Mouse (Mus musculus) limb, embryonic 15.5 days (tissue): ENCODE measurements at regions not wholly inside any gene's neighbourhood (a gene's known extent, or its start where the extent isn't known, plus 50 kb on each side); places are given as distances from the start of the nearest gene placed in this dataset.

ENCODE experiments used
- ATAC-seq: fragments of 200-750 bp; cut with Nextera tagmentation; 2 replicates; pipeline ENCODE4 v1.8.0; 2017; ENCODE audit warnings: low read depth, moderate TSS enrichment; ENCODE audit not compliant: insufficient number of reproducible peaks, low FRiP score, low TSS enrichment
- H3K27ac ChIP-seq: fragments of 300-500 bp; sonication (generic); 2 replicates; pipeline ENCODE4 v1.5.1; 2015; ENCODE audit warnings: moderate library complexity, mild to moderate bottlenecking, inconsistent platforms
- H3K27me3 ChIP-seq: fragments of 300-500 bp; sonication (generic); 2 replicates; pipeline ENCODE4 v1.6.1; 2015; ENCODE audit warnings: inconsistent platforms
- H3K36me3 ChIP-seq: fragments of 300-500 bp; sonication (generic); 2 replicates; pipeline ENCODE4 v1.6.1; 2015; ENCODE audit warnings: inconsistent platforms
- H3K4me1 ChIP-seq: fragments of 300-500 bp; sonication (generic); 2 replicates; pipeline ENCODE4 v1.6.1; 2015; ENCODE audit warnings: inconsistent platforms
- H3K4me2 ChIP-seq: fragments of 300-500 bp; sonication (generic); 2 replicates; pipeline ENCODE4 v1.6.1; 2015; ENCODE audit warnings: mild to moderate bottlenecking, inconsistent platforms
- H3K4me3 ChIP-seq: fragments of 300-500 bp; sonication (generic); 2 replicates; pipeline ENCODE4 v1.5.1; 2015; ENCODE audit warnings: mild to moderate bottlenecking, inconsistent platforms
- H3K9ac ChIP-seq: fragments of 300-500 bp; sonication (generic); 2 replicates; pipeline ENCODE4 v1.6.1; 2015; ENCODE audit warnings: inconsistent platforms
- H3K9me3 ChIP-seq: fragments of 300-500 bp; sonication (generic); 2 replicates; pipeline ENCODE4 v1.6.1; 2016; ENCODE audit warnings: inconsistent platforms
- WGBS: fragments of 180-500 bp; shearing (Covaris S2); methylation state at CpG from one replicate; pipeline ENCODE4 v1.1.7; 2015; 5-methylcytosine and 5-hydroxymethylcytosine counted together

GRCm38 (mm10) chr2:114918420-114919332, 263.9 kb upstream of the Dph6 start:
- 68% methylated on average over 16 of the region's 16 CpGs for WGBS

GRCm38 (mm10) chr2:114923911-114924310, 269.1 kb upstream of the Dph6 start:
- peaks cover 8% of the 10 kb centered on the region; the same call in 1 of the 2 replicates for H3K4me1 ChIP-seq
- H3K4me3 ChIP-seq: no peak overlapping the region
- no peaks in the 10 kb centered on the region for H3K36me3 ChIP-seq
- WGBS: 34% methylated on average over 2 of the region's 2 CpGs
- H3K27ac ChIP-seq: no peak overlapping the region
- no peaks in the 10 kb centered on the region for H3K27me3 ChIP-seq
- H3K9me3 ChIP-seq: no peaks in the 10 kb centered on the region
- no peak overlapping the region for H3K4me2 ChIP-seq
- no peak for ATAC-seq
- no peak overlapping the region for H3K9ac ChIP-seq

More at GRCm38 (mm10) chr2:114918420-114919332, 263.9 kb upstream of the Dph6 start:
- Histone ChIP-seq H3K27me3 (no peaks in the 10 kb centered on the region), H3K4me3 (no peak overlapping the region), H3K4me1 (peaks cover 13% of the 10 kb centered on the region; the same call in 1 of the 2 replicates), H3K9ac (no peak overlapping the region), H3K27ac (no peak overlapping the region), H3K36me3 (no peaks in the 10 kb centered on the region), H3K4me2 (no peak overlapping the region), H3K9me3 (no peaks in the 10 kb centered on the region)
- ATAC-seq: peak; percentile 65; the same call in 1 of the 2 replicates

- no peaks in the 10 kb centered on the region for H3K27me3 ChIP-seq
- no peaks in the 10 kb centered on the region for H3K4me1 ChIP-seq
- no peak overlapping the region for H3K4me3 ChIP-seq
- H3K27ac ChIP-seq: no peak overlapping the region
- WGBS: 61% methylated on average over 3 of the region's 3 CpGs
- no peak for ATAC-seq
- no peak overlapping the region for H3K9ac ChIP-seq
- H3K36me3 ChIP-seq: no peaks in the 10 kb centered on the region
- H3K9me3 ChIP-seq: no peaks in the 10 kb centered on the region
- H3K4me2 ChIP-seq: no peak overlapping the region
Measured at GRCm38 (mm10) chr2:114935436-114935835, 280.7 kb upstream of the Dph6 start.

- whole genome bisulfite sequencing: 60% methylated on average over 7 of the region's 7 CpGs
- Histone ChIP-seq H3K4me3 (no peak overlapping the region), H3K4me1 (no peaks in the 10 kb centered on the region), H3K4me2 (no peak overlapping the region), H3K9me3 (no peaks in the 10 kb centered on the region), H3K27ac (no peak overlapping the region), H3K36me3 (no peaks in the 10 kb centered on the region), H3K27me3 (no peaks in the 10 kb centered on the region), H3K9ac (no peak overlapping the region)
- no peak for ATAC-seq
Measured at GRCm38 (mm10) chr2:114938416-114939147, 283.8 kb upstream of the Dph6 start.

GRCm38 (mm10) chr2:114966111-114966510, 311.3 kb upstream of the Dph6 start:
- Histone ChIP-seq H3K36me3 (no peaks in the 10 kb centered on the region), H3K9ac (no peak overlapping the region), H3K9me3 (no peaks in the 10 kb centered on the region), H3K4me2 (no peak overlapping the region), H3K27ac (no peak overlapping the region), H3K27me3 (no peaks in the 10 kb centered on the region), H3K4me3 (no peak overlapping the region), H3K4me1 (no peaks in the 10 kb centered on the region)
- no peak for ATAC-seq
- 51% methylated on average over 3 of the region's 3 CpGs for WGBS

GRCm38 (mm10) chr2:114968651-114969050, 313.9 kb upstream of the Dph6 start:
- 63% methylated on average over 1 of the region's 1 CpGs for WGBS
- H3K9ac ChIP-seq: no peak overlapping the region
- no peak for ATAC-seq
- no peaks in the 10 kb centered on the region for H3K4me1 ChIP-seq
- no peaks in the 10 kb centered on the region for H3K27me3 ChIP-seq
- H3K36me3 ChIP-seq: no peaks in the 10 kb centered on the region
- H3K4me3 ChIP-seq: no peak overlapping the region
- H3K9me3 ChIP-seq: no peaks in the 10 kb centered on the region
- no peak overlapping the region for H3K27ac ChIP-seq
- H3K4me2 ChIP-seq: no peak overlapping the region

GRCm38 (mm10) chr2:114993419-114993818, 338.7 kb upstream of the Dph6 start:
- Histone ChIP-seq H3K4me3 (no peak overlapping the region), H3K27ac (no peak overlapping the region), H3K9ac (no peak overlapping the region), H3K36me3 (no peaks in the 10 kb centered on the region), H3K4me2 (no peak overlapping the region), H3K27me3 (no peaks in the 10 kb centered on the region), H3K4me1 (no peaks in the 10 kb centered on the region), H3K9me3 (no peaks in the 10 kb centered on the region)
- ATAC-seq: no peak

GRCm38 (mm10) chr2:114993882-114994281, 339.1 kb upstream of the Dph6 start:
- H3K27me3 ChIP-seq: no peaks in the 10 kb centered on the region
- 94% methylated on average over 2 of the region's 2 CpGs for WGBS
- H3K36me3 ChIP-seq: no peaks in the 10 kb centered on the region
- no peaks in the 10 kb centered on the region for H3K9me3 ChIP-seq
- no peak overlapping the region for H3K4me3 ChIP-seq
- ATAC-seq: no peak
- H3K9ac ChIP-seq: no peak overlapping the region
- H3K4me2 ChIP-seq: no peak overlapping the region
- H3K27ac ChIP-seq: no peak overlapping the region
- no peaks in the 10 kb centered on the region for H3K4me1 ChIP-seq

- Histone ChIP-seq H3K9ac (no peak overlapping the region), H3K4me2 (no peak overlapping the region), H3K27me3 (no peaks in the 10 kb centered on the region), H3K9me3 (no peaks in the 10 kb centered on the region), H3K4me1 (no peaks in the 10 kb centered on the region), H3K36me3 (no peaks in the 10 kb centered on the region), H3K4me3 (no peak overlapping the region), H3K27ac (no peak overlapping the region)
- WGBS: 70% methylated on average over 2 of the region's 2 CpGs
- no peak for ATAC-seq
Measured at GRCm38 (mm10) chr2:114994691-114995347, 340.1 kb upstream of the Dph6 start.

- Histone ChIP-seq H3K4me2 (no peak overlapping the region), H3K4me1 (no peaks in the 10 kb centered on the region), H3K9me3 (no peaks in the 10 kb centered on the region), H3K36me3 (no peaks in the 10 kb centered on the region), H3K27me3 (no peaks in the 10 kb centered on the region), H3K9ac (no peak overlapping the region), H3K4me3 (no peak overlapping the region), H3K27ac (no peak overlapping the region)
- ATAC-seq: no peak
- 82% methylated on average over 1 of the region's 1 CpGs for WGBS
Measured at GRCm38 (mm10) chr2:115013916-115014315, 359.2 kb upstream of the Dph6 start.

GRCm38 (mm10) chr2:115026777-115027176, 372.0 kb upstream of the Dph6 start:
- H3K27me3 ChIP-seq: no peaks in the 10 kb centered on the region
- no peak overlapping the region for H3K4me3 ChIP-seq
- H3K9ac ChIP-seq: no peak overlapping the region
- H3K27ac ChIP-seq: no peak overlapping the region
- no peaks in the 10 kb centered on the region for H3K36me3 ChIP-seq
- no peak for ATAC-seq
- H3K9me3 ChIP-seq: no peaks in the 10 kb centered on the region
- 90% methylated on average over 3 of the region's 3 CpGs for WGBS
- H3K4me2 ChIP-seq: no peak overlapping the region
- H3K4me1 ChIP-seq: no peaks in the 10 kb centered on the region

- ATAC-seq: no peak
- WGBS: 71% methylated on average over 2 of the region's 2 CpGs
Measured at GRCm38 (mm10) chr2:115031134-115031533, 376.4 kb upstream of the Dph6 start.

More at GRCm38 (mm10) chr2:115031134-115031533, 376.4 kb upstream of the Dph6 start:
- Histone ChIP-seq H3K27me3 (no peaks in the 10 kb centered on the region), H3K4me2 (no peak overlapping the region), H3K9ac (no peak overlapping the region), H3K36me3 (no peaks in the 10 kb centered on the region), H3K9me3 (no peaks in the 10 kb centered on the region), H3K4me1 (no peaks in the 10 kb centered on the region), H3K4me3 (no peak overlapping the region), H3K27ac (no peak overlapping the region)
